Mouse (Mus musculus): Measurements from ENCODE around the gene Pgm2l1. TPM values are rescaled to one million over a fixed set of nuclear protein-coding genes. Genes with fewer than 3 reads are reported as not detected.

Gene Pgm2l1
- polyA plus RNA-seq, 1 experiment from 2014 or later = 5.5 TPM

- Histone ChIP-seq H3K27me3 (ENCODE audit: control insufficient read depth, insufficient read depth, low read length) (no peaks in the 10 kb centered on the region), H3K4me2 (replicated peaks; ENCODE audit: low read depth, low read length) (no peak overlapping the region)
Observed at GRCm38 (mm10) chr7:100187601-100188000, 39.6 kb upstream of the Pgm2l1 start.

GRCm38 (mm10) chr7:100190167-100190566 is 37.0 kb upstream of the Pgm2l1 start:
- no peaks in the 10 kb centered on the region for H3K4me1 ChIP-seq (ENCODE audit: control insufficient read depth, insufficient read depth, low read length)

More at GRCm38 (mm10) chr7:100187601-100188000, 39.6 kb upstream of the Pgm2l1 start:
- Histone ChIP-seq H3K9ac (ENCODE audit: low read depth, low read length) (no peak overlapping the region), H3K27ac (ENCODE audit: low read depth, low read length) (no peak overlapping the region), H3K36me3 (ENCODE audit: control insufficient read depth, insufficient read depth, low read length) (no peaks in the 10 kb centered on the region), H3K9me3 (ENCODE audit: control insufficient read depth, low read length) (no peaks in the 10 kb centered on the region), H3K4me3 (ENCODE audit: low read length) (no peak overlapping the region), H3K4me1 (ENCODE audit: control insufficient read depth, insufficient read depth, low read length) (no peaks in the 10 kb centered on the region)
- ATAC-seq (ENCODE audit: low FRiP score, low TSS enrichment) = no peak
- whole genome bisulfite sequencing = 26% methylated on average over 7 of the region's 7 CpGs

GRCm38 (mm10) chr7:100190778-100191177 is 36.4 kb upstream of the Pgm2l1 start:
- no peaks in the 10 kb centered on the region for H3K4me1 ChIP-seq (ENCODE audit: control insufficient read depth, insufficient read depth, low read length)
- H3K27ac ChIP-seq (ENCODE audit: low read depth, low read length) = no peak overlapping the region
- no peak for ATAC-seq (ENCODE audit: low FRiP score, low TSS enrichment)
- no peak overlapping the region for H3K4me3 ChIP-seq (ENCODE audit: low read length)
- WGBS = 13% methylated on average over 4 of the region's 4 CpGs
- H3K36me3 ChIP-seq (ENCODE audit: control insufficient read depth, insufficient read depth, low read length) = no peaks in the 10 kb centered on the region
- no peak overlapping the region for H3K4me2 ChIP-seq (replicated peaks; ENCODE audit: low read depth, low read length)
- no peaks in the 10 kb centered on the region for H3K9me3 ChIP-seq (ENCODE audit: control insufficient read depth, low read length)
- H3K27me3 ChIP-seq (ENCODE audit: control insufficient read depth, insufficient read depth, low read length) = no peaks in the 10 kb centered on the region
- H3K9ac ChIP-seq (ENCODE audit: low read depth, low read length) = no peak overlapping the region

More at GRCm38 (mm10) chr7:100190167-100190566, 37.0 kb upstream of the Pgm2l1 start:
- no peaks in the 10 kb centered on the region for H3K36me3 ChIP-seq (ENCODE audit: control insufficient read depth, insufficient read depth, low read length)
- H3K27me3 ChIP-seq (ENCODE audit: control insufficient read depth, insufficient read depth, low read length) = no peaks in the 10 kb centered on the region
- H3K9ac ChIP-seq (ENCODE audit: low read depth, low read length) = no peak overlapping the region
- no peak overlapping the region for H3K27ac ChIP-seq (ENCODE audit: low read depth, low read length)
- no peak overlapping the region for H3K4me3 ChIP-seq (ENCODE audit: low read length)
- no peaks in the 10 kb centered on the region for H3K9me3 ChIP-seq (ENCODE audit: control insufficient read depth, low read length)
- H3K4me2 ChIP-seq (replicated peaks; ENCODE audit: low read depth, low read length) = no peak overlapping the region
- 36% methylated on average over 4 of the region's 4 CpGs for WGBS
- no peak for ATAC-seq (ENCODE audit: low FRiP score, low TSS enrichment)

GRCm38 (mm10) chr7:100201191-100201590 is 26.0 kb upstream of the Pgm2l1 start:
- 89% methylated on average over 3 of the region's 3 CpGs for WGBS
- no peaks in the 10 kb centered on the region for H3K36me3 ChIP-seq (ENCODE audit: control insufficient read depth, insufficient read depth, low read length)
- H3K4me2 ChIP-seq (replicated peaks; ENCODE audit: low read depth, low read length) = no peak overlapping the region
- H3K9ac ChIP-seq (ENCODE audit: low read depth, low read length) = no peak overlapping the region
- no peaks in the 10 kb centered on the region for H3K4me1 ChIP-seq (ENCODE audit: control insufficient read depth, insufficient read depth, low read length)
- no peaks in the 10 kb centered on the region for H3K27me3 ChIP-seq (ENCODE audit: control insufficient read depth, insufficient read depth, low read length)
- no peaks in the 10 kb centered on the region for H3K9me3 ChIP-seq (ENCODE audit: control insufficient read depth, low read length)
- H3K27ac ChIP-seq (ENCODE audit: low read depth, low read length) = no peak overlapping the region
- no peak overlapping the region for H3K4me3 ChIP-seq (ENCODE audit: low read length)
- no peak for ATAC-seq (ENCODE audit: low FRiP score, low TSS enrichment)

- ATAC-seq (ENCODE audit: low FRiP score, low TSS enrichment) = no peak
- Histone ChIP-seq H3K4me3 (ENCODE audit: low read length) (no peak overlapping the region), H3K4me2 (replicated peaks; ENCODE audit: low read depth, low read length) (no peak overlapping the region), H3K9me3 (ENCODE audit: control insufficient read depth, low read length) (no peaks in the 10 kb centered on the region), H3K36me3 (ENCODE audit: control insufficient read depth, insufficient read depth, low read length) (no peaks in the 10 kb centered on the region), H3K27me3 (ENCODE audit: control insufficient read depth, insufficient read depth, low read length) (no peaks in the 10 kb centered on the region), H3K9ac (ENCODE audit: low read depth, low read length) (no peak overlapping the region), H3K27ac (ENCODE audit: low read depth, low read length) (no peak overlapping the region), H3K4me1 (ENCODE audit: control insufficient read depth, insufficient read depth, low read length) (no peaks in the 10 kb centered on the region)
- WGBS = 64% methylated on average over 3 of the region's 3 CpGs
Observed at GRCm38 (mm10) chr7:100203616-100204015, 23.6 kb upstream of the Pgm2l1 start.

GRCm38 (mm10) chr7:100204871-100205270 is 22.3 kb upstream of the Pgm2l1 start:
- 42% methylated on average over 6 of the region's 6 CpGs for WGBS

GRCm38 (mm10) chr7:100206144-100206543 is 21.1 kb upstream of the Pgm2l1 start:
- Histone ChIP-seq H3K4me3 (ENCODE audit: low read length) (no peak overlapping the region), H3K27ac (ENCODE audit: low read depth, low read length) (no peak overlapping the region), H3K36me3 (ENCODE audit: control insufficient read depth, insufficient read depth, low read length) (no peaks in the 10 kb centered on the region), H3K9ac (ENCODE audit: low read depth, low read length) (no peak overlapping the region), H3K4me2 (replicated peaks; ENCODE audit: low read depth, low read length) (no peak overlapping the region), H3K27me3 (ENCODE audit: control insufficient read depth, insufficient read depth, low read length) (no peaks in the 10 kb centered on the region), H3K4me1 (ENCODE audit: control insufficient read depth, insufficient read depth, low read length) (no peaks in the 10 kb centered on the region), H3K9me3 (ENCODE audit: control insufficient read depth, low read length) (no peaks in the 10 kb centered on the region)
- WGBS = 89% methylated on average over 2 of the region's 2 CpGs
- ATAC-seq (ENCODE audit: low FRiP score, low TSS enrichment) = no peak

More at GRCm38 (mm10) chr7:100204871-100205270, 22.3 kb upstream of the Pgm2l1 start:
- ATAC-seq (ENCODE audit: low FRiP score, low TSS enrichment) = no peak
- Histone ChIP-seq H3K4me3 (ENCODE audit: low read length) (no peak overlapping the region), H3K4me2 (replicated peaks; ENCODE audit: low read depth, low read length) (no peak overlapping the region), H3K9ac (ENCODE audit: low read depth, low read length) (no peak overlapping the region), H3K27me3 (ENCODE audit: control insufficient read depth, insufficient read depth, low read length) (no peaks in the 10 kb centered on the region), H3K27ac (ENCODE audit: low read depth, low read length) (no peak overlapping the region), H3K4me1 (ENCODE audit: control insufficient read depth, insufficient read depth, low read length) (no peaks in the 10 kb centered on the region), H3K36me3 (ENCODE audit: control insufficient read depth, insufficient read depth, low read length) (no peaks in the 10 kb centered on the region), H3K9me3 (ENCODE audit: control insufficient read depth, low read length) (no peaks in the 10 kb centered on the region)

- Histone ChIP-seq H3K4me2 (replicated peaks; ENCODE audit: low read depth, low read length) (no peak overlapping the region), H3K9me3 (ENCODE audit: control insufficient read depth, low read length) (no peaks in the 10 kb centered on the region), H3K4me3 (ENCODE audit: low read length) (no peak overlapping the region), H3K27ac (ENCODE audit: low read depth, low read length) (no peak overlapping the region), H3K4me1 (ENCODE audit: control insufficient read depth, insufficient read depth, low read length) (no peaks in the 10 kb centered on the region), H3K27me3 (ENCODE audit: control insufficient read depth, insufficient read depth, low read length) (no peaks in the 10 kb centered on the region), H3K9ac (ENCODE audit: low read depth, low read length) (no peak overlapping the region), H3K36me3 (ENCODE audit: control insufficient read depth, insufficient read depth, low read length) (no peaks in the 10 kb centered on the region)
- no peak for ATAC-seq (ENCODE audit: low FRiP score, low TSS enrichment)
Observed at GRCm38 (mm10) chr7:100207886-100208285, 19.3 kb upstream of the Pgm2l1 start.

- 74% methylated on average over 4 of the region's 4 CpGs for WGBS
- Histone ChIP-seq H3K27ac (ENCODE audit: low read depth, low read length) (no peak overlapping the region), H3K27me3 (ENCODE audit: control insufficient read depth, insufficient read depth, low read length) (no peaks in the 10 kb centered on the region), H3K36me3 (ENCODE audit: control insufficient read depth, insufficient read depth, low read length) (no peaks in the 10 kb centered on the region), H3K4me2 (replicated peaks; ENCODE audit: low read depth, low read length) (no peak overlapping the region), H3K4me1 (ENCODE audit: control insufficient read depth, insufficient read depth, low read length) (peaks cover 7% of the 10 kb centered on the region; the same call in 1 of the 2 replicates), H3K9me3 (ENCODE audit: control insufficient read depth, low read length) (no peaks in the 10 kb centered on the region), H3K4me3 (ENCODE audit: low read length) (no peak overlapping the region), H3K9ac (ENCODE audit: low read depth, low read length) (no peak overlapping the region)
- ATAC-seq (ENCODE audit: low FRiP score, low TSS enrichment) = no peak
Observed at GRCm38 (mm10) chr7:100214310-100214709, 12.9 kb upstream of the Pgm2l1 start.
